Mouse (Mus musculus) embryonic facial prominence, embryonic 14.5 days (tissue): ENCODE results near the gene Arhgef3. TPM values are rescaled to one million over a fixed set of nuclear protein-coding genes. Genes with fewer than 3 reads are reported as not detected.

Source experiments
- ATAC-seq: fragments of 200-750 bp; cut with Nextera tagmentation; 2 replicates; pipeline ENCODE4 v1.8.0; 2017; ENCODE audit warnings: low read depth, moderate number of reproducible peaks, moderate TSS enrichment
- DNase-seq: peaks from one replicate; pipeline ENCODE4 v3.0.0-alpha.2; 2015; ENCODE audit warnings: low spot score
- H3K27ac ChIP-seq: fragments of 300-500 bp; sonication (generic); replicated peaks from 2 replicates; pipeline ENCODE4 v1.5.1; 2014; ENCODE audit warnings: low read depth, mild to moderate bottlenecking, low read length, moderate library complexity
- H3K27me3 ChIP-seq: fragments of 300-500 bp; sonication (generic); replicated peaks from 2 replicates; pipeline ENCODE4 v1.6.1; 2014; ENCODE audit warnings: low read length; ENCODE audit not compliant: control insufficient read depth, insufficient read depth
- H3K36me3 ChIP-seq: fragments of 300-500 bp; sonication (generic); 2 replicates; pipeline ENCODE4 v1.6.1; 2014; ENCODE audit warnings: low read length, mixed read lengths; ENCODE audit not compliant: control insufficient read depth, insufficient read depth
- H3K4me1 ChIP-seq: fragments of 300-500 bp; sonication (generic); 2 replicates; pipeline ENCODE4 v1.6.1; 2014; ENCODE audit warnings: antibody characterized with exemption, low read length; ENCODE audit not compliant: control insufficient read depth, insufficient read depth
- H3K4me2 ChIP-seq: fragments of 300-500 bp; sonication (generic); 2 replicates; pipeline ENCODE4 v1.6.1; 2014; ENCODE audit warnings: low read depth, mild to moderate bottlenecking, low read length, moderate library complexity, mixed read lengths
- H3K4me3 ChIP-seq: fragments of 300-500 bp; sonication (generic); 2 replicates; pipeline ENCODE4 v1.5.1; 2014; ENCODE audit warnings: low read depth, mild to moderate bottlenecking, low read length
- H3K9ac ChIP-seq: fragments of 300-500 bp; sonication (generic); 2 replicates; pipeline ENCODE4 v1.6.1; 2014; ENCODE audit warnings: low read depth, mild to moderate bottlenecking, low read length, moderate library complexity, mixed read lengths
- H3K9me3 ChIP-seq: fragments of 300-500 bp; sonication (generic); 2 replicates; pipeline ENCODE4 v1.6.1; 2016; ENCODE audit warnings: low read length; ENCODE audit not compliant: control insufficient read depth
- WGBS: fragments of 180-500 bp; shearing (Covaris S2); extraction: QIAGEN DNeasy Blood & Tissue Kit; methylation state at CpG from one replicate; pipeline ENCODE4 v1.1.7; 2014; 5-methylcytosine and 5-hydroxymethylcytosine counted together
- polyA plus RNA-seq: library from polyadenylated mRNA; unstranded; fragments of >200 nt; fragmentation: Nextera tagmentation; extraction: Ambion mirVana; gene quantifications from 2 replicates; pipeline ENCODE4 v1.2.1, GENCODE M21; 2014

Arhgef3 gene
- polyA plus RNA-seq, 1 experiment from 2014 or later: 15.3 TPM

DNA sequence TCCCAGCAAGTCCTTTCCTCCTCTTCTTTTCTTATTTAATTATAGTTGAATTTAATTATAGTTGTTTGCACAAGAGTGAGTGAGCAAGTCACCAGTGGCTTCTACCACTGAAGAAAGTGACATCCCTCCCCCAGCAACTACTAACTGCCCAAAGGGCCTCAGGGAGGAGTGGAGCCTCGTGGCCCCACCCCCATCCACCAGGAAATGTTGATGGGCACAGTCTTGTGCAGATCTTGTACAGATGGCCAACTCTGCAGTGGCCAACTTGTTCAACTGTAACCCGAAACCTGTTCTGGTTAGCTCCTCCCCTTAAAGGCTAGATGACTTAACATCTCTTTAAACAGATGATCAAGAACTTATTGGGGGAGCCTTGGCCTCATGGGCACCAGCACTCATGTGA lies 275.0 kb downstream of the Arhgef3 start:
- 67% methylated on average over 2 of the region's 2 CpGs for WGBS

GRCm38 (mm10) chr14:27390663-27391062 lies 276.0 kb downstream of the Arhgef3 start:
- Histone ChIP-seq H3K4me1 (no peaks in the 10 kb centered on the region), H3K36me3 (no peaks in the 10 kb centered on the region), H3K9me3 (no peaks in the 10 kb centered on the region), H3K9ac (no peak overlapping the region), H3K4me3 (no peak overlapping the region), H3K27me3 (no peaks in the 10 kb centered on the region), H3K4me2 (no peak overlapping the region), H3K27ac (no peak overlapping the region)
- 65% methylated on average over 7 of the region's 7 CpGs for WGBS
- DNase-seq (no peak), ATAC-seq (no peak)

More for the DNA sequence above, 275.0 kb downstream of the Arhgef3 start:
- ATAC-seq (no peak), DNase-seq (no peak)
- Histone ChIP-seq H3K36me3 (no peaks in the 10 kb centered on the region), H3K27me3 (no peaks in the 10 kb centered on the region), H3K4me1 (no peaks in the 10 kb centered on the region), H3K4me2 (no peak overlapping the region), H3K9ac (no peak overlapping the region), H3K9me3 (no peaks in the 10 kb centered on the region), H3K4me3 (no peak overlapping the region), H3K27ac (no peak overlapping the region)

DNA sequence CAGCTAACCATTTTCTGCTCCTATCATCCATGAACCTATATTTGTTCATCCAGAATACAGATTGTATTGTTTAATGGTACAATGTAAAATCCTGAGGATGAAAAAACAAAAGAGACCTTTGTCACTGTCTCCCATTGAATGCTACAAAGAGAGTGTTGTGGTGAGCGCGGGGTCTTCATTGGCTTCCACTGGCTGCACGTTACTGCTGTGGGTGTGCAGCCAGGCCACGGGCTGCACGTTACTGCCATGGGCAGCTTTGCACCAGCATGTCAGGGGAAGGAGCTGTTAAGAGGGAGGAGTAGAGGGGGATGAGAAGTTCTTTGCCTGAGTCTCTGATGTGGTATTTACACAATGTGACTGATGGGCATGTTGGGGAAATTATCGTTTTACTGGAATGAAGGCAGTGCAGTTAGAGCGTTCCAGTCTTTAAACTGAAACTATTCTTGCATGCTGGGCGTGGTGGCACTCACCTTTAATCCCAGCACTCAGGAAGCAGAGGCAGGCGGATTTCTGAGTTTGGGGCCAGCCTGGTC lies 277.1 kb downstream of the Arhgef3 start:
- Histone ChIP-seq H3K9ac (no peak overlapping the region), H3K4me2 (no peak overlapping the region), H3K4me1 (no peaks in the 10 kb centered on the region), H3K9me3 (no peaks in the 10 kb centered on the region), H3K27ac (no peak overlapping the region), H3K27me3 (no peaks in the 10 kb centered on the region), H3K4me3 (no peak overlapping the region), H3K36me3 (no peaks in the 10 kb centered on the region)
- DNase-seq (no peak), ATAC-seq (no peak)
- 59% methylated on average over 9 of the region's 9 CpGs for WGBS

DNA sequence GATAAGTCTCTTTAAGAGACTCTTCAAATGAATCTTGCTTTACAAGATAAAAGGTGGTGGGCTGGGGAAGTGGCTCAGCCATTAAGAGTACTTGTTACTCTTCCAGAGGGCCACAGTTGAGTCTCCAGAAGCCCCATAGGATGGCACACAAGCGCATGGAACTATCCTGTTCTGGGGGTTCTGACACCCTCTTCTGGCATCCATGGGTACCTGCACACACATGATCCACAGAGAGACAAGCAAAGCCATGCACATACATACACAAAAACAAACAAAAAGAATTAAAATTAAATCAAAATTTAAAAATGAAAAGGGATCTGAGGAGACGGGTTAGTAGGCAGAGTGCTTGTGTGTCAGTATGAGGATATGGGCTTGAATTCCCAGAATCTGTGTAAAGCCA lies 278.0 kb downstream of the Arhgef3 start:
- H3K9me3 ChIP-seq: no peaks in the 10 kb centered on the region
- no peaks in the 10 kb centered on the region for H3K4me1 ChIP-seq
- no peak overlapping the region for H3K4me3 ChIP-seq
- no peaks in the 10 kb centered on the region for H3K36me3 ChIP-seq
- no peak overlapping the region for H3K27ac ChIP-seq
- no peaks in the 10 kb centered on the region for H3K27me3 ChIP-seq
- DNase-seq: no peak
- no peak for ATAC-seq
- H3K9ac ChIP-seq: no peak overlapping the region
- no peak overlapping the region for H3K4me2 ChIP-seq
- 97% methylated on average over 2 of the region's 2 CpGs for WGBS

GRCm38 (mm10) chr14:27393806-27394205 lies 279.1 kb downstream of the Arhgef3 start:
- Histone ChIP-seq H3K36me3 (0 out of 2 replicates have a peak, but pooled peaks cover 4% of the 10 kb centered on the region), H3K4me1 (no peaks in the 10 kb centered on the region), H3K4me3 (no peak overlapping the region), H3K9ac (no peak overlapping the region), H3K9me3 (no peaks in the 10 kb centered on the region), H3K27ac (no peak overlapping the region), H3K4me2 (no peak overlapping the region), H3K27me3 (no peaks in the 10 kb centered on the region)
- WGBS: 59% methylated on average over 10 of the region's 10 CpGs
- DNase-seq (no peak), ATAC-seq (no peak)

DNA sequence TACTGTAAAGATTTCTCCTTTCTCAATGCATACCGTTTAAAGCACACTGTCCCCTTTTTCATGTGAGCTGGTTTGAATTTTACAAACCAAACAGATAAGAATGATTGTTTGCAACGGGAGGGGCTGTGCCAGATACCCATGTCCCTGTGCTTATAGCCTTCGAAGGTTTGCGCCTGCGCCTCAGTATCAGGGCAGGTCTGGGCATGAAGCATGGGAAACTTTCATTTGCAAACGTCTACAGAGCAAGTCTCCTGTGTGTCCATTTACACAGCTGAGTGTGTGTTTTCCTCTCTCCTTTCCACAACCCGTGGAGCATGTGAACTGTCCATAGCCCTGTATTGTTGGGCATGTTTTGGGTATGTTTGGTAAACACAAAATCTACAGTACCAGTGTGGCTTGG lies 281.7 kb downstream of the Arhgef3 start:
- H3K27me3 ChIP-seq: no peaks in the 10 kb centered on the region
- H3K4me1 ChIP-seq: no peaks in the 10 kb centered on the region
- no peaks in the 10 kb centered on the region for H3K9me3 ChIP-seq
- no peak overlapping the region for H3K9ac ChIP-seq
- no peak for ATAC-seq
- H3K4me3 ChIP-seq: no peak overlapping the region
- no peak for DNase-seq
- 0 out of 2 replicates have a peak, but pooled peaks cover 9% of the 10 kb centered on the region for H3K36me3 ChIP-seq
- H3K27ac ChIP-seq: no peak overlapping the region
- no peak overlapping the region for H3K4me2 ChIP-seq
- 71% methylated on average over 7 of the region's 7 CpGs for WGBS

DNA sequence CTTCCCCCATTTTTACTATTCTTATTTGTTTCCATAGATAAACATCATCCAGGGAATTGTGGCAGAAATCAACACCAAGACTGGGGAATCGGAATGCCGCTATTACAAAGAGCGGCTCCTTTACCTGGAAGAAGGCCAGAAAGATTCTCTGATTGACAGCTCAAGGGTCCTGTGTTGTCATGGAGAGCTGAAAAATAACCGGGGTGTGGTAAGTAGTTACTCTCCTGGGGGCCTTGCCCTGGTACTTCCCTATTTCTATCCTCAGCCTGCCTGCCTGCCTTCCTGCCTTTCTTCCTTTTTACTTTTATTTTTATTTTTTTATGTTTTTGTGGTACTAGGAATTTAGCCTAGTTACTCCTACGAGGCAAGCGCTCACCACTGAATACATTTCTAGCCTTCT lies 282.8 kb downstream of the Arhgef3 start:
- H3K4me3 ChIP-seq: no peak overlapping the region
- H3K4me1 ChIP-seq: no peaks in the 10 kb centered on the region
- H3K36me3 ChIP-seq: 0 out of 2 replicates have a peak, but pooled peaks cover 9% of the 10 kb centered on the region
- no peak overlapping the region for H3K9ac ChIP-seq
- H3K27ac ChIP-seq: no peak overlapping the region
- 71% methylated on average over 6 of the region's 6 CpGs for WGBS
- no peak for ATAC-seq
- H3K4me2 ChIP-seq: no peak overlapping the region
- no peaks in the 10 kb centered on the region for H3K27me3 ChIP-seq
- DNase-seq: no peak
- no peaks in the 10 kb centered on the region for H3K9me3 ChIP-seq

DNA sequence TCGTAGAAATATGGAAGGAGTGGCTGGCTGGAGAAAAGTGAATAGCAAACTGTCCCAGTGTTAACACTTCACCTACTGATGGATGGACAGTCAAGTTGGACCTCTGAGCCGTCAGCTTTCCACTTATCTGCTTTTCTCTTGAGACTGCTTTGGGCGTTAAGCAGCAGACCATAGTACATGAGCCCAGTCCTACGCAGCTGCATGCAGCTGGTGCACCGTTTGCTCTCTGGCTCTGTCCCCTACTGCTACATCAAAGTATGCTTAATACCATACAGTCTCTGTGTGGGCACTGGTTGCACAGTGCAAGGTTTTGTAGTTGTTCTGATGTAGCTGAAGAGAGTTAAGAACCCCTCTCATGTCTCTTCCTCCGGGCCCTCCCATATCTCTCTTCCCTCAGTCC lies 285.8 kb downstream of the Arhgef3 start:
- H3K27ac ChIP-seq: no peak overlapping the region
- 0 out of 2 replicates have a peak, but pooled peaks cover 9% of the 10 kb centered on the region for H3K36me3 ChIP-seq
- H3K9ac ChIP-seq: no peak overlapping the region
- H3K4me2 ChIP-seq: no peak overlapping the region
- DNase-seq: no peak
- no peak for ATAC-seq
- H3K4me1 ChIP-seq: no peaks in the 10 kb centered on the region
- H3K9me3 ChIP-seq: no peaks in the 10 kb centered on the region
- no peaks in the 10 kb centered on the region for H3K27me3 ChIP-seq
- H3K4me3 ChIP-seq: no peak overlapping the region
- 85% methylated on average over 6 of the region's 6 CpGs for WGBS

DNA sequence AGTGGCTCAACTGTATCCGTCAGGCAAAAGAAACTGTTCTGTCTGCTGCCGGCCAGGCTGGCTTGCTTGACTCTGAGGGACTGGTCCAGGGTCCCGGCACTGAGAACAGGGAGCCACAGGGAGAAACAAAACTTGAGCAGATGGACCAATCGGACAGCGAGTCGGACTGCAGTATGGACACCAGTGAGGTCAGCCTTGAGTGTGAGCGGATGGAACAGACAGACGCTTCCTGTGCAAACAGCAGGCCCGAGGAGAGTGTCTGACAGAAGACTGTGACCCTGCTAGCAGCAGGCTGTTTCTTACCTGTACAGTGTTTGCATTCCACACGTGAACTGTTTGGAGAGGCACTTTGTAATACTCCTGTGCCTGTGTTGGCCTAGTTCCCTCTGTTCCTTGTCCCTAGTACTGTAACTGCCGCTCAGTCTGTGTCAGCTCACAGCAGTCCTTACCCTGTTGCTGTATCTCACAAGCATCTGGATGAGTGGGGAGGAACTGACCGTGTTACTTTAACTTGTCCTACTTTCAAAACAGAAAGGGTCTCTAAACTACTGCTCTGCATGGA lies 287.1 kb downstream of the Arhgef3 start:
- 84% methylated on average over 12 of the region's 12 CpGs for WGBS
- H3K27ac ChIP-seq: no peak overlapping the region

More for the DNA sequence above, 287.1 kb downstream of the Arhgef3 start:
- H3K27me3 ChIP-seq: no peaks in the 10 kb centered on the region
- H3K9ac ChIP-seq: no peak overlapping the region
- no peaks in the 10 kb centered on the region for H3K4me1 ChIP-seq
- ATAC-seq: no peak
- H3K4me3 ChIP-seq: no peak overlapping the region
- no peaks in the 10 kb centered on the region for H3K9me3 ChIP-seq
- H3K36me3 ChIP-seq: 0 out of 2 replicates have a peak, but pooled peaks cover 9% of the 10 kb centered on the region
- DNase-seq: no peak
- H3K4me2 ChIP-seq: no peak overlapping the region
